Mouse (Mus musculus) C2C12 (cell line): ENCODE data around the gene Rgs6.

ENCODE experiments used
- CTCF ChIP-seq: IDR thresholded peaks from one replicate; pipeline ENCODE4 v1.5.1; 2011; ENCODE audit not compliant: control insufficient read depth, insufficient read depth, insufficient read length
- MAX ChIP-seq: IDR thresholded peaks from one replicate; pipeline ENCODE4 v1.6.1; 2011; ENCODE audit warnings: mild to moderate bottlenecking, control low read depth
- MYOD1 ChIP-seq: IDR thresholded peaks from one replicate; pipeline ENCODE4 v1.6.1; 2011; ENCODE audit warnings: low read depth; ENCODE audit not compliant: control insufficient read depth, insufficient read length
- MYOG ChIP-seq: IDR thresholded peaks from one replicate; pipeline ENCODE4 v1.6.1; 2011; ENCODE audit not compliant: control insufficient read depth, insufficient read length; ENCODE audit errors: extremely low read depth
- USF1 ChIP-seq: IDR thresholded peaks from one replicate; pipeline ENCODE4 v1.6.1; 2011; ENCODE audit warnings: low read depth, mild to moderate bottlenecking, control low read depth, moderate library complexity

DNA sequence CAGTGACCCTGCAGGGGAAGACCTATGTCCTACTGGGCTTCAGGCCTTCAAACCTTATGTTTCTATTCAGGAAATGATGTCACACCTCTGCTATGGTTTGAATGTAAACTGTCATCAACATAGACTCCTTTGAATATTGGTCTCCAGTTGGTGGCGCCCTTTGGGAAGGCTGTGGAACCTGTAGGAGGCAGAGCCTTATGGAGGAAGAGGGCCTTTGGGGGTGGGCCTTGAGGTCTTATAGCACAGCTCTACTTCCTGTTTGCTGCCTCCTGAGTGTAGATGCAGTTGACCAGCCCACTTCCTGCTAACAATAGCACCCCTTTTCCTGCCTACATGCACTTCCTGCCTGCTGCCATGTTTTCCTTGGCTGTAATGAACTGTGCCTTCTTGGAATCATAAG, 19.7 kb upstream of the Rgs6 start:
- TF ChIP-seq CTCF (no peak), MYOD1 (no peak), MAX (no peak), USF1 (no peak), MYOG (no peak)
